Mouse (Mus musculus) midbrain, embryonic 11.5 days (tissue): Measurements from ENCODE around the gene Tsacc. TPM values are rescaled to one million over a fixed set of nuclear protein-coding genes. Genes with fewer than 3 reads are reported as not detected.
A peak's percentile ranks its signal among the peaks of the same experiment; 100 is the strongest.

Experiments
- ATAC-seq: fragments of 200-750 bp; cut with Nextera tagmentation; 2 replicates; pipeline ENCODE4 v1.8.0; 2017; ENCODE audit warnings: moderate TSS enrichment, moderate library complexity; ENCODE audit not compliant: low FRiP score
- DNase-seq: peaks from one replicate; pipeline ENCODE4 v3.0.0; 2015; ENCODE audit warnings: low spot score; ENCODE audit errors: missing footprints
- H3K27ac ChIP-seq: fragments of 300-500 bp; sonication (generic); 2 replicates; pipeline ENCODE4 v1.5.1; 2014; ENCODE audit warnings: low read depth, low read length
- H3K27me3 ChIP-seq: fragments of 300-500 bp; sonication (generic); 2 replicates; pipeline ENCODE4 v1.6.1; 2014; ENCODE audit warnings: mild to moderate bottlenecking, low read length, moderate library complexity, mixed read lengths; ENCODE audit not compliant: control insufficient read depth, insufficient read depth
- H3K36me3 ChIP-seq: fragments of 300-500 bp; sonication (generic); 2 replicates; pipeline ENCODE4 v1.6.1; 2014; ENCODE audit warnings: mild to moderate bottlenecking, low read length, moderate library complexity, mixed read lengths; ENCODE audit not compliant: control insufficient read depth, insufficient read depth
- H3K4me1 ChIP-seq: fragments of 300-500 bp; sonication (generic); 2 replicates; pipeline ENCODE4 v1.6.1; 2014; ENCODE audit warnings: low read length; ENCODE audit not compliant: control insufficient read depth, insufficient read depth
- H3K4me2 ChIP-seq: fragments of 300-500 bp; sonication (generic); 2 replicates; pipeline ENCODE4 v1.6.1; 2014; ENCODE audit warnings: mild to moderate bottlenecking, moderate library complexity
- H3K4me3 ChIP-seq: fragments of 300-500 bp; sonication (generic); 2 replicates; pipeline ENCODE4 v1.5.1; 2014; ENCODE audit warnings: low read depth, low read length
- H3K9ac ChIP-seq: fragments of 300-500 bp; sonication (generic); 2 replicates; pipeline ENCODE4 v1.6.1; 2014; ENCODE audit warnings: low read length
- H3K9me3 ChIP-seq: fragments of 300-500 bp; sonication (generic); 2 replicates; pipeline ENCODE4 v1.6.1; 2016; ENCODE audit warnings: low read length; ENCODE audit not compliant: control insufficient read depth
- WGBS: fragments of 180-500 bp; shearing (Covaris S2); extraction: QIAGEN DNeasy Blood & Tissue Kit; methylation state at CpG from one replicate; pipeline ENCODE4 v1.1.7; 2014; 5-methylcytosine and 5-hydroxymethylcytosine counted together
- polyA plus RNA-seq: library from polyadenylated mRNA; unstranded; fragments of >200 nt; fragmentation: Nextera tagmentation; extraction: Ambion mirVana; gene quantifications from 2 replicates; pipeline ENCODE4 v1.2.1, GENCODE M21; 2014

Gene Tsacc
- polyA plus RNA-seq, 1 experiment from 2014 or later, result 7.9 TPM

DNA sequence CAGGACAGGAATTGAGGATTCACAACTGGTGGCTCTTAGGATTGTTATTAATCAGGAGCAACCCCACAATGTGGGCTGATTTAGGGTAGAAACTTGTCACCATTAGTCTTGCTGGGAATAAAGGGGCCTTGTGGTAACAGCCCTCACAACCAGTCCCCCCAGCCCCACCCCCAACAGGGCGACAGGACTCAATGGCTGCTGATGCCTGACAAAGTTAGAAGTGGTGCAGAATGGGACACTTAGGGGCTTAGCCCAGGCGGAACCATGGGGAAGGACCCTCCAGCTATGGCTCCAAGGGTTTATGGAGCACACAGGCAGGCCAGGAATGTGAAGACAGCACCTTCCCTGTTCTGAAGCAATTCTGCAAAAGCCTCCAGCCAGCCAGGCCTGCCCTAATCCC lies 61.2 kb downstream of the Tsacc start:
- Histone ChIP-seq H3K27me3 (peaks cover 88% of the 10 kb centered on the region), H3K36me3 (no peaks in the 10 kb centered on the region), H3K9ac (no peak overlapping the region), H3K4me2 (no peak overlapping the region), H3K27ac (no peak overlapping the region), H3K4me3 (no peak overlapping the region), H3K9me3 (no peaks in the 10 kb centered on the region), H3K4me1 (peaks cover 50% of the 10 kb centered on the region)
- 14% methylated on average over 2 of the region's 2 CpGs for WGBS
- ATAC-seq (no peak), DNase-seq (no peak)

DNA sequence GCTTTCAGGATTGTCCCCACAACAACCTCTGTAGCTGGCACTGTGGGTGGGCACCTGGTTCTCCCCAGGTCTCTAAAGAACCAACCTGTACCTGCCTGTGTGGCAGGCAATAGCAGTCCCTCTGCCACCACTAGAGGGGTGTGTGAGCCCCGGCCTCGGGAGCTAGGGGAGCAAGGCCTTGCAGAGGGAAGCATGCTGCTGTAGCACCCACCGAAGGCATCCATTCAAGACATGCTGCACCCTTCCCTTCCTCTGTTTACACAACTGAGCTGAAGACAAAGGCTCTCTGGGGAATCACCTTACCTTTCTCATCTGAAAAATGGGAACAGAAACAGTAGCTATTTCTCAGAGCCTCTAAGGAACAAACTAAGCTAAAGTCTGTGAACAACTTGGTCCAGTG lies 61.6 kb downstream of the Tsacc start:
- no peak overlapping the region for H3K9ac ChIP-seq
- no peaks in the 10 kb centered on the region for H3K9me3 ChIP-seq
- 0 out of 2 replicates have a peak, but pooled peaks cover 2% of the 10 kb centered on the region for H3K36me3 ChIP-seq
- no peak for DNase-seq
- peaks cover 49% of the 10 kb centered on the region for H3K4me1 ChIP-seq
- 4% methylated on average over 3 of the region's 3 CpGs for WGBS
- H3K27me3 ChIP-seq, result peaks cover 88% of the 10 kb centered on the region
- ATAC-seq, result no peak
- no peak overlapping the region for H3K4me3 ChIP-seq
- H3K4me2 ChIP-seq, result no peak overlapping the region
- no peak overlapping the region for H3K27ac ChIP-seq

DNA sequence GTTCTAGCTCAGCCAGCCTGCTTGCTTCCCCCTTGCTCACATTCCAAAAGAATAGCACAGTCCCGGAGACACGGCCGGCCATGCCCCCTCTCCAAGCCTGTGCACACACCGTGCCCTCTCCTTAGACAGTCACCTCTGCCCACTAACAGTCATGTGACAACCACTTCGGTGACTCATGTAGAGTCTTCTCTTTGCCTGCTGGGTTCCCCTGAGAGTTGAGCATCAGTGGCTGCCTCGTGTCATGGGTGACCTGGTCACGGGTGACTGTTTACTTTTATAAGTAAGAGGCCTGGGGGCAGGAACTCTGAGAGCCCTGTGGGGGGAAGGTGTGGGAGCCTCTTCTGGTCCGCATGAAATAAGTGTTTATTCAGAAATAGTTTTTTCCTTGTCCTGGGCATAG lies 62.8 kb downstream of the Tsacc start:
- H3K27ac ChIP-seq, result no peak overlapping the region
- peaks cover 53% of the 10 kb centered on the region for H3K4me1 ChIP-seq
- no peaks in the 10 kb centered on the region for H3K9me3 ChIP-seq
- H3K27me3 ChIP-seq, result peaks cover 86% of the 10 kb centered on the region
- 0 out of 2 replicates have a peak, but pooled peaks cover 2% of the 10 kb centered on the region for H3K36me3 ChIP-seq
- no peak overlapping the region for H3K4me3 ChIP-seq
- ATAC-seq (no peak), DNase-seq (no peak)
- no peak overlapping the region for H3K9ac ChIP-seq
- WGBS, result 47% methylated on average over 8 of the region's 8 CpGs
- no peak overlapping the region for H3K4me2 ChIP-seq

DNA sequence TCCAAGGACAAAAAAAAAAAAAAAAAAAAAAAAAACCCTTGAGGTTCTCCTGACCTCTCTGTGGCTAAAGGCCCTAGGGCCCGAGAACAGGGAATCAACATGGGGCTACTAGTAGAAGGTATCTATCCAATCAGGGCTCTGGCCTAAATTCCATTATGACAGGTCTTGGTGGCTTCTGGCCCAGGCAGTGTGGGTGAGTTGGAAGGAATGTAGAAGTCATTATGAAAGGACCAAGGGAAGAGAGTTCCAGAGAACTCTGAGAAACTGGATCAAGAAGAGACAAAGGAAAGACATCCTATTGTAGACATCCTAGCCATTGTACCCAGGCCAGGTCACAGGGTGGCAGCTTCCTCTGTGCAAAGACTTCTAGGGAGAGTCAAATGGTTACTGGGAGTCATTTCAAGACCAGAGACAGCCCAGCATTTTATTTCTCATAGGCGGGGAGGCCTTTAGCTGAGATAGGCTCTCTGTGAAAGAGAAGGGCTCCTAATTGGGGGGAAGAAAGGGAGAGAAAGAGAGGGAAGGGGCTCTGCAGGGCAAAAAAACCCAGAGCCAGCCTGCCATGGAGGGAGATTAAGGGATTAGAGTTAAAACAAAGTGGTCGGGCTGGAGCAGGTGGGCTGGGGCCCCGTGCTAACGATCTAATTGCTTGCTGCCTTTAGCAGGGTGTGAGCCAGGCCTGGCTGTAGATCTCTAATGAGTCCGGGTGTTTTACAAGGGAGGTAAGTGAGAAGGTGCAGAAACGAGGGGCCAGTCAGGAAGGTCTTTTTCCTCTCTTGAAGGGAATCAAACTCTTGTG lies 63.7 kb downstream of the Tsacc start:
- Histone ChIP-seq H3K4me1 (peaks cover 51% of the 10 kb centered on the region), H3K36me3 (0 out of 2 replicates have a peak, but pooled peaks cover 2% of the 10 kb centered on the region), H3K9me3 (no peaks in the 10 kb centered on the region), H3K27ac (peak overlapping the region; percentile 28; the same call in 1 of the 2 replicates), H3K4me2 (no peak overlapping the region), H3K4me3 (no peak overlapping the region), H3K9ac (no peak overlapping the region), H3K27me3 (peaks cover 83% of the 10 kb centered on the region)
- ATAC-seq (no peak), DNase-seq (no peak)
- 15% methylated on average over 7 of the region's 7 CpGs for WGBS

Other genes starting within 250 kb of the Tsacc start
- gene Naxe, start 238.5 kb downstream of the Tsacc start, polyA plus RNA-seq, result 126 and 128 TPM in 2 replicates
- gene Ttc24, start 218.7 kb downstream of the Tsacc start, polyA plus RNA-seq, result not detected in 2 replicates
- 15.0 and 16.5 TPM in 2 replicates for gene Iqgap3, start 215.0 kb downstream of the Tsacc start, polyA plus RNA-seq
- gene Mef2d, start 154.6 kb downstream of the Tsacc start, polyA plus RNA-seq, result 9.0 and 10.9 TPM in 2 replicates
- gene Rhbg, start 42.3 kb downstream of the Tsacc start, polyA plus RNA-seq, result 0.15 TPM in 1 of 2 replicates, not detected in the other
- 0.11 TPM in 1 of 2 replicates, not detected in the other for gene Gm38392, start 9.8 kb downstream of the Tsacc start, polyA plus RNA-seq
- 746 and 783 TPM in 2 replicates for gene Cct3, start 117 bp upstream of the Tsacc start, polyA plus RNA-seq
- 70.2 and 73.7 TPM in 2 replicates for gene Glmp, start 28.0 kb upstream of the Tsacc start, polyA plus RNA-seq
- 0.90 and 1.4 TPM in 2 replicates for gene Tmem79, start 39.1 kb upstream of the Tsacc start, polyA plus RNA-seq
- 45.8 and 46.8 TPM in 2 replicates for gene Smg5, start 39.3 kb upstream of the Tsacc start, polyA plus RNA-seq
- gene Paqr6, start 67.6 kb upstream of the Tsacc start, polyA plus RNA-seq, result 0.15 and 0.29 TPM in 2 replicates
- 0.08 and 0.12 TPM in 2 replicates for gene Bglap3, start 75.7 kb upstream of the Tsacc start, polyA plus RNA-seq
- gene Bglap2, start 81.7 kb upstream of the Tsacc start, polyA plus RNA-seq, result not detected in 2 replicates
- gene Bglap, start 87.5 kb upstream of the Tsacc start, polyA plus RNA-seq, result 0.48 TPM in 1 of 2 replicates, not detected in the other
- gene Pmf1, start 113.3 kb upstream of the Tsacc start, polyA plus RNA-seq, result 128 and 132 TPM in 2 replicates
- gene Slc25a44, start 128.1 kb upstream of the Tsacc start, polyA plus RNA-seq, result 20.8 and 22.3 TPM in 2 replicates
- 6.3 and 6.8 TPM in 2 replicates for gene Sema4a, start 164.2 kb upstream of the Tsacc start, polyA plus RNA-seq
- gene Lmna, start 213.0 kb upstream of the Tsacc start, polyA plus RNA-seq, result 17.9 and 21.2 TPM in 2 replicates
- gene Mex3a, start 235.4 kb upstream of the Tsacc start, polyA plus RNA-seq, result 44.5 and 45.1 TPM in 2 replicates